Mouse (Mus musculus): Measurements from ENCODE around the gene Stk39. TPM values are rescaled to one million over a fixed set of nuclear protein-coding genes. Genes with fewer than 3 reads are reported as not detected.

Stk39 gene
- 26.4 and 27.3 TPM in 2 replicates for polyA plus RNA-seq (2015; fragmentation: Nextera tagmentation; extraction: Ambion mirVana)

DNA sequence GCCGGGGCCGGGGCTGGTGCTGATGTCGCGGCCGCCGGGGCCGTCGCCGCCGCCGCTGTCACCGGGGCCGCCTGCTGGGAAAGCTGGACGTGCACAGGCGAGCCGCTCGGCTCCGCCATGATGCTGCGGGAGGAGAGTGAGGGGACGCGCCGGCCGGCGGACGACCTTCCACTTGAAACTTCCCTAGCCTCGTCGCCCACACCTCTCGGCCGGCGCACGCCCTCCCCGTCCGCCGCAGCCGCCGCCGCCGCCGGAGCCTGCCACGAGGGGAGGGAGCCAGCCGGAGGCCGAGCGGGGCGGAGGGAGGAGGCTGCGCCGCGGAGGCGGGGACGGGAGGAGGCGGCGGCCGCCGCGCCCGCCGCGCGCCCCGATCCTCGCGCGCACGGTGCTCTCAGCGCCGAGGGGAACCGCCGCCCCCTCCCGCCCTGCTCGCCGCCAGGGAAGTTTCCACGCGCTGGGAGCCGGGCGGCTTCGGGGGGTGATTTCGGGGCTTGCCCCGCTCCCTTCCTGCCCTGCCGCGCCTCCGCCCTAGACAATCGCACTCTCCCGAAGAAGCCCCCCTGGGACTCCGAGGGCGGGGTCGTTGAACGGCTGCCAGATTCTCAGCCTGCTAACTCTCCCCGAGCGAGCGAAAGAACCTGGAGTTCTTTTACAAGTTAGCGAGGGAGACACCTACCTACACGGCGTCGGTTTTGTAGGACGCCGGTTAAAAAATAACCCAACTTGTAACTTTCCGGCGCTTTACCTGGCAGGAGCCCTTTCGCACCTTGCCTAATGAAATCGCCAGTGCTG lies at the start of gene Stk39:
TSS of gene Stk39 (minus strand) at position 510 of the 792 bp plus-strand sequence.
- Histone ChIP-seq H3K4me2 (peak within 1 kb of the TSS; percentile 83), H3K4me1 (peaks cover 25% of the 10 kb centered on the region), H3K36me3 (no peaks in the 10 kb centered on the region), H3K9me3 (replicated peaks) (no peaks in the 10 kb centered on the region), H3K4me3 (replicated peaks) (peak within 1 kb of the TSS; percentile 92), H3K27me3 (replicated peaks) (peaks cover 6% of the 10 kb centered on the region; the same call in 1 of the 2 replicates), H3K9ac (replicated peaks) (peak within 1 kb of the TSS; percentile 92), H3K27ac (replicated peaks) (peak within 1 kb of the TSS; percentile 93)
- ATAC-seq (ENCODE audit: low FRiP score) = peak; percentile 86
- under 1% methylated on average over 50 of the region's 99 CpGs for WGBS

DNA sequence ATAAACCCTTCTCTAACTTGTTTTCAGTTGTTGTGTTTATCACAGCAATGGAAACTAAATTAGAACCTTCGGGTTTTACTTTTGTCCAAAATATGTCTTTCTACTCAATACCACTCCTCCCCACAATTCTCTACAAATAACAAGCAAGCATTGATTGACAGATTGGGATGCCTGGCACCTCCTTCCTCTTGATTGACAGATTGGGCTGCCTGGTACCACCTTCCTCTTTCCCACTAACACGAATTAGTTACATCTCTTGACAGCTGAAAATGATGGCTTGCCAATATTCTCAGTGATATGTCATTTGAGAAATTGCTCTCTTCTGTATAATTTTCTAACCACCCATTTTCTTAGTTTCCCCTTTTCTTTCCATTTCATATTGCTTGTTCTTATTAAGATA lies 43.3 kb upstream of the Stk39 start:
- no peaks in the 10 kb centered on the region for H3K4me1 ChIP-seq
- H3K27ac ChIP-seq (replicated peaks) = no peak overlapping the region
- no peaks in the 10 kb centered on the region for H3K27me3 ChIP-seq (replicated peaks)
- H3K9me3 ChIP-seq (replicated peaks) = no peaks in the 10 kb centered on the region
- ATAC-seq (ENCODE audit: low FRiP score) = no peak
- H3K4me2 ChIP-seq = no peak overlapping the region
- H3K4me3 ChIP-seq (replicated peaks) = no peak overlapping the region
- 83% methylated on average over 2 of the region's 2 CpGs for WGBS
- no peak overlapping the region for H3K9ac ChIP-seq (replicated peaks)
- H3K36me3 ChIP-seq = no peaks in the 10 kb centered on the region

GRCm38 (mm10) chr2:68503202-68503601 lies 31.1 kb upstream of the Stk39 start:
- Histone ChIP-seq H3K27me3 (replicated peaks) (no peaks in the 10 kb centered on the region), H3K9ac (replicated peaks) (no peak overlapping the region), H3K4me1 (peaks cover 12% of the 10 kb centered on the region; the same call in 1 of the 2 replicates), H3K4me3 (replicated peaks) (no peak overlapping the region), H3K4me2 (no peak overlapping the region), H3K36me3 (no peaks in the 10 kb centered on the region), H3K9me3 (replicated peaks) (no peaks in the 10 kb centered on the region), H3K27ac (replicated peaks) (no peak overlapping the region)
- WGBS = 22% methylated on average over 2 of the region's 2 CpGs
- peak; percentile 70; the same call in 1 of the 2 replicates for ATAC-seq (ENCODE audit: low FRiP score)

- no peak overlapping the region for H3K4me2 ChIP-seq
- no peaks in the 10 kb centered on the region for H3K36me3 ChIP-seq
- peaks cover 12% of the 10 kb centered on the region; the same call in 1 of the 2 replicates for H3K4me1 ChIP-seq
- H3K9me3 ChIP-seq (replicated peaks) = no peaks in the 10 kb centered on the region
- no peaks in the 10 kb centered on the region for H3K27me3 ChIP-seq (replicated peaks)
- peak; percentile 66 for ATAC-seq (ENCODE audit: low FRiP score)
- H3K4me3 ChIP-seq (replicated peaks) = no peak overlapping the region
- H3K27ac ChIP-seq (replicated peaks) = no peak overlapping the region
- 20% methylated on average over 4 of the region's 4 CpGs for WGBS
- no peak overlapping the region for H3K9ac ChIP-seq (replicated peaks)
Observed at GRCm38 (mm10) chr2:68502734-68503133, 30.7 kb upstream of the Stk39 start.

GRCm38 (mm10) chr2:68502236-68502635 lies 30.2 kb upstream of the Stk39 start:
- WGBS = 23% methylated on average over 2 of the region's 2 CpGs
- Histone ChIP-seq H3K27ac (replicated peaks) (no peak overlapping the region), H3K4me2 (no peak overlapping the region), H3K4me3 (replicated peaks) (no peak overlapping the region), H3K27me3 (replicated peaks) (no peaks in the 10 kb centered on the region), H3K4me1 (peaks cover 12% of the 10 kb centered on the region; the same call in 1 of the 2 replicates), H3K9me3 (replicated peaks) (no peaks in the 10 kb centered on the region), H3K36me3 (no peaks in the 10 kb centered on the region), H3K9ac (replicated peaks) (no peak overlapping the region)
- ATAC-seq (ENCODE audit: low FRiP score) = no peak

GRCm38 (mm10) chr2:68486275-68486674 lies 14.2 kb upstream of the Stk39 start:
- Histone ChIP-seq H3K36me3 (no peaks in the 10 kb centered on the region), H3K27ac (replicated peaks) (no peak overlapping the region), H3K9me3 (replicated peaks) (no peaks in the 10 kb centered on the region), H3K9ac (replicated peaks) (no peak overlapping the region), H3K4me2 (no peak overlapping the region), H3K27me3 (replicated peaks) (no peaks in the 10 kb centered on the region), H3K4me1 (no peaks in the 10 kb centered on the region), H3K4me3 (replicated peaks) (no peak overlapping the region)
- ATAC-seq (ENCODE audit: low FRiP score) = no peak
- 79% methylated on average over 4 of the region's 4 CpGs for WGBS

- no peak overlapping the region for H3K4me3 ChIP-seq (replicated peaks)
- no peak overlapping the region for H3K4me2 ChIP-seq
- H3K27ac ChIP-seq (replicated peaks) = no peak overlapping the region
- no peak overlapping the region for H3K9ac ChIP-seq (replicated peaks)
- H3K27me3 ChIP-seq (replicated peaks) = no peaks in the 10 kb centered on the region
- no peaks in the 10 kb centered on the region for H3K4me1 ChIP-seq
- no peaks in the 10 kb centered on the region for H3K36me3 ChIP-seq
- 44% methylated on average over 4 of the region's 4 CpGs for WGBS
- no peak for ATAC-seq (ENCODE audit: low FRiP score)
- H3K9me3 ChIP-seq (replicated peaks) = no peaks in the 10 kb centered on the region
Observed at GRCm38 (mm10) chr2:68485141-68485540, 13.1 kb upstream of the Stk39 start.

DNA sequence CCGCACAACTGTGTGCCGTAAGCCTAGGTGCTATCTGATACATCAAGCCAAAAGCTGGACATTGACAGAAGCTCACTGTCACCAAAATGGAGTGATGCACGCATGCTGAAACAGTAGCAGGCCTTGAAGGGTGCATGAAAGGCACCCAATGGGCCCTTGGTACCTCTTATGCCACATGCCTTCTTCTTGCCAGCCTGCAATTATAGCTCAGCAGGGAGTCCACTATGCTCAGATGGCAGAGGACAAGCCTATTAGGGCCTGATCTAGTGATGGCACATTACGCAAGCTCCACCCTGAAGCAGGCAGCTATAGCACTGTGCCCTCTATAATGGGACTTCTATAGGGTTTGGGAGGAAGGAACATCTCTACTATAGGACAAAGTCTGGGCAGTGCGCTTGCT lies 10.8 kb upstream of the Stk39 start:
- no peaks in the 10 kb centered on the region for H3K9me3 ChIP-seq (replicated peaks)
- no peaks in the 10 kb centered on the region for H3K36me3 ChIP-seq
- H3K27ac ChIP-seq (replicated peaks) = no peak overlapping the region
- H3K9ac ChIP-seq (replicated peaks) = no peak overlapping the region
- WGBS = 80% methylated on average over 5 of the region's 5 CpGs
- no peak overlapping the region for H3K4me2 ChIP-seq
- H3K27me3 ChIP-seq (replicated peaks) = no peaks in the 10 kb centered on the region
- no peak for ATAC-seq (ENCODE audit: low FRiP score)
- no peak overlapping the region for H3K4me3 ChIP-seq (replicated peaks)
- no peaks in the 10 kb centered on the region for H3K4me1 ChIP-seq

DNA sequence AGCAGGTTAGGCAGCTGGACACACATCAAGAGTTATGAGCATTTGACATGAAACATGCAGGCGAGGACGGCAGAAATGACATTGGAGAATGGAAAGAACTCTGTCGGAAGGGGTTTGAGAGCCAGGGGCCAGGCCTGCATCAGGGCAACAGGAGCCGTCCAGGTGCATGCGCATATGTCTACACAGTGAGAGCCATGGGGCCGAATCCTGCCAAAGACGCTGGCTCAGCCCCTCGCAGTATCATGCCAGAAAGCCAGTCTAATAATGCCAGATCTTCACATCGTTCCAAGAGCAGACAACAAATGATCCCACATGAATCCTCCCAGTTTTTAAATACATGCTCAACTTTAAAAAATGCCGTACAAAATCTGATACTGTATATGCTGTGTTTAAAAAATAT lies 7.8 kb upstream of the Stk39 start:
- Histone ChIP-seq H3K27me3 (replicated peaks) (peaks cover under 1% of the 10 kb centered on the region; the same call in 1 of the 2 replicates), H3K4me2 (no peak overlapping the region), H3K9ac (replicated peaks) (no peak overlapping the region), H3K9me3 (replicated peaks) (no peaks in the 10 kb centered on the region), H3K4me3 (replicated peaks) (no peak overlapping the region), H3K27ac (replicated peaks) (no peak overlapping the region), H3K4me1 (no peaks in the 10 kb centered on the region), H3K36me3 (no peaks in the 10 kb centered on the region)
- WGBS = 63% methylated on average over 10 of the region's 10 CpGs
- ATAC-seq (ENCODE audit: low FRiP score) = peak; percentile 63

DNA sequence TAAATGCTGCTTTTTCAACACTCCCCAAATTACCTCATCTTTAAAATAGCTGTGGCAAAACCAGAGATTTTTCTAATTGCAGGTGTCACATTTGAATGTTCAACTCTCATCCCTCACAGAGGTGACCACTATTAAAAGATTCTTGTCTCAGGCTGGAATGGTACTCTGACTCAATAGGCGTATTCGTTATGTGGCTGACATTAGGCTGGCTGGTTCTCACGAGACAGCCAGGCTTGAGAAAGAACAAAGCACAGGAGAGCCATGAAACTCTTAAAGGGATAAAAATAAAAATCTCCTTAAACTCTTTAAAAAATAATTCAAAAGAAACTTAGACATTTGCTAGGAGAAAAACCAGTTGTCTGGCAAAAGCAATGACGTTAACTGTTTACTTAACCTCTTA lies 853 bp upstream of the Stk39 start:
- Histone ChIP-seq H3K27ac (replicated peaks) (no peak overlapping the region), H3K27me3 (replicated peaks) (peaks cover 6% of the 10 kb centered on the region; the same call in 1 of the 2 replicates), H3K36me3 (no peaks in the 10 kb centered on the region), H3K4me1 (peaks cover 25% of the 10 kb centered on the region), H3K4me2 (peak overlapping the region; percentile 83; the same call in 1 of the 2 replicates), H3K9ac (replicated peaks) (no peak overlapping the region), H3K9me3 (replicated peaks) (no peaks in the 10 kb centered on the region), H3K4me3 (replicated peaks) (peak overlapping the region; percentile 92; the same call in 1 of the 2 replicates)
- 37% methylated on average over 4 of the region's 4 CpGs for WGBS
- ATAC-seq (ENCODE audit: low FRiP score) = no peak

DNA sequence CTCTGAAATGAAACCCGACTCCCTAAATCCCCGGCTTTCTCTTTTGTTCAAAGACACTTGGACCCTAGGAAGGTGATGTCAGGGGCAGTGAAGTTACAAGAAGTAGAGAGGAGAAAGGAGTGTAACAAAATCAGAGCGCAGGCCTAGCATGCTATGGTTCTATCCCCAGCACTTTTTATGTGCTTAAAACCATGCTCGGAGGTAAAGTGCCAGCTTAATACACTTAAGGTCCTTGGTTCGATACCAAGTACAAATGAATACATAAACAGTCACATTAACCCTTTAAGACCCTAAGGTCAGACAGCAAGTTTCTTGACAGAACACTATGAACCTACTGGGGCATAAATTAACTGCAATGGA lies 463 bp upstream of the Stk39 start:
- H3K4me3 ChIP-seq (replicated peaks) = peak overlapping the region; percentile 92
- H3K36me3 ChIP-seq = no peaks in the 10 kb centered on the region
- no peaks in the 10 kb centered on the region for H3K9me3 ChIP-seq (replicated peaks)
- WGBS = 1% methylated on average over 5 of the region's 5 CpGs
- peaks cover 25% of the 10 kb centered on the region for H3K4me1 ChIP-seq
- ATAC-seq (ENCODE audit: low FRiP score) = no peak
- H3K9ac ChIP-seq (replicated peaks) = peak overlapping the region; percentile 92; the same call in 1 of the 2 replicates
- peak overlapping the region; percentile 83 for H3K4me2 ChIP-seq
- H3K27ac ChIP-seq (replicated peaks) = peak overlapping the region; percentile 93
- peaks cover 6% of the 10 kb centered on the region; the same call in 1 of the 2 replicates for H3K27me3 ChIP-seq (replicated peaks)
